Mouse (Mus musculus): ENCODE data around the gene Lrrc8b. TPM values are rescaled to one million over a fixed set of nuclear protein-coding genes. Genes with fewer than 3 reads are reported as not detected.

Lrrc8b gene
- 23.0 and 26.1 TPM in 2 replicates for polyA plus RNA-seq (2014; fragmentation: Nextera tagmentation; extraction: Ambion mirVana)

DNA sequence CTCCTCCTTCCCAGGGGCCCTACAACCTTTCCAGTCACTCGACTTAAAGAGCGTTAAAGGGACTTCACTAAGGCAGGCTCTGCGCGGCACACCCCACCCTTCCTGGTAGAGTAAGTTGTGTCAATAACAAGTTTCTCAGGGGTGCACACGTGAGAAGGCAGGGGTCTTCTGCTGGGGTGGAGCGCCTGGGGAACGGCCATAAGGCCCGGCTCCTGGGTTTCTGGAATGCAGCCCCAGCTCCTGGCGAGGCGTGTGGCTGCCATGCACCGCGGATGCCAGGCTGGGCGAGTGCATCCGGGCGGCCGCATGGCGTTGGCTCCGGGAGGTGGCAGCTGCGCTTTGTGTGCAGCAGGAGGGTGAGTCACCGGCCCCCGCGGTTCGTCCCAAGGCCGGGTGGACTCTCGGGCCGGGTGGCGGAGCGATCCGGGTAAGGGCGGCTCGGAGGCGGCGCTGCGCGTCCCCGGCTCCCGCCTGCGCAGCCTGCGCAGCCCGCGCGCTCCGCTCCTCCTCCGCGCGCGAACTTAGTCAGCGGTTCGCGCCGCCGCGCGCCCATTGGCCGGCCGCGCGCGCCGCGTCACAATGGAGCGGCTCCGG lies at the start of gene Lrrc8b:
TSS of gene Lrrc8b (plus strand) at position 578 of the 594 bp plus-strand sequence.
- ATAC-seq (ENCODE audit: low FRiP score) (peak; percentile 95), DNase-seq (ENCODE audit: low spot score) (peak; percentile 91)
- Histone ChIP-seq H3K9ac (peak within 1 kb of the TSS; percentile 85), H3K27ac (peak within 1 kb of the TSS; percentile 86), H3K9me3 (ENCODE audit: control insufficient read depth, low read length) (0 out of 2 replicates have a peak, but pooled peaks cover 4% of the 10 kb centered on the region), H3K4me3 (replicated peaks; ENCODE audit: low read length) (peak within 1 kb of the TSS; percentile 72), H3K4me1 (replicated peaks; ENCODE audit: control insufficient read depth, insufficient read depth, low read length) (peaks cover 13% of the 10 kb centered on the region), H3K4me2 (replicated peaks) (peak within 1 kb of the TSS; percentile 91), H3K27me3 (ENCODE audit: control insufficient read depth, insufficient read depth, low read length) (no peaks in the 10 kb centered on the region), H3K36me3 (replicated peaks; ENCODE audit: control insufficient read depth, insufficient read depth) (no peaks in the 10 kb centered on the region)
- WGBS, result under 1% methylated on average over 55 of the region's 63 CpGs

DNA sequence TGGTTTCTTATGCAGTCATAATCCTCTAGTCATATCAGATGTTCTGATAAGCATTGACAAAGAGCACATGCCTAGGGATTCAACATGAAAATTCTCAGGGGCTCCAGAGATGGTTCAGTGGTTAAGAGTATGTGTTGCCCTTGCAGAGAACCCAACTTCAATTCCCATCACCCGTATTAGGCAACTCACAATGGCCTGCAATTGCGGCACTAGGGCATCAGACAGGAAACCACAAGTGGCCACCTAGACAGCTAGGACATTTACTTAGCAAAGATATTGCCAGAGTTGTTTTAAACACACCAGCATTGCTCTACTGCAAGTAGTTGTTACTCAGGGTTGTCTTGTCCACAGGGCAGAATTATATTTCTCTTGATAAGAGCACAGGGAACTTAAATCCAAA lies 34.1 kb upstream of the Lrrc8b start:
- Histone ChIP-seq H3K4me1 (replicated peaks; ENCODE audit: control insufficient read depth, insufficient read depth, low read length) (no peaks in the 10 kb centered on the region), H3K36me3 (replicated peaks; ENCODE audit: control insufficient read depth, insufficient read depth) (no peaks in the 10 kb centered on the region), H3K9ac (no peak overlapping the region), H3K9me3 (ENCODE audit: control insufficient read depth, low read length) (no peaks in the 10 kb centered on the region), H3K27ac (no peak overlapping the region), H3K4me2 (replicated peaks) (no peak overlapping the region), H3K27me3 (ENCODE audit: control insufficient read depth, insufficient read depth, low read length) (no peaks in the 10 kb centered on the region), H3K4me3 (replicated peaks; ENCODE audit: low read length) (no peak overlapping the region)
- no peak for DNase-seq (ENCODE audit: low spot score)
- 89% methylated on average over 2 of the region's 2 CpGs for WGBS
- ATAC-seq (ENCODE audit: low FRiP score), result no peak

DNA sequence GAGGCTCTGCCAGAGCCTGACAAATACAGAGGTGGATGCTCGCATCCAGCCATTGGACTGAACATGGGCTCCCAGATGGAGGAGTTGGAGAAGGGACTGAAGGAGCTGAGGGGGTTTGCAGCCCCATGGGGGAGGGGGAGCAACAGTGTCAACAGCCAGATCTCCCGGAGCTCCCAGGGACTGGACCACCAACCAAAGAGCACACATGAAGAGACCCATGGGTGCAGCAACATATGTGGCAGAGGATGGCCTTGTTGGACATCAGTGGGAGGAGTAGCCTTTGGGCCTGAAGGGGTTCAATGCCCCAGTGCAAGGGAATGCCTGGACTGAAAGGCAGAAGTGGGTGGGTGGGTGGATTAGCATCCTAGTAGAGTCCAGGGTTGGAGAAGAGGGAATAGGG lies 25.2 kb upstream of the Lrrc8b start:
- no peaks in the 10 kb centered on the region for H3K36me3 ChIP-seq (replicated peaks; ENCODE audit: control insufficient read depth, insufficient read depth)
- H3K4me3 ChIP-seq (replicated peaks; ENCODE audit: low read length), result no peak overlapping the region
- no peak for DNase-seq (ENCODE audit: low spot score)
- H3K27ac ChIP-seq, result no peak overlapping the region
- H3K9ac ChIP-seq, result no peak overlapping the region
- 94% methylated on average over 2 of the region's 2 CpGs for WGBS
- H3K4me1 ChIP-seq (replicated peaks; ENCODE audit: control insufficient read depth, insufficient read depth, low read length), result no peaks in the 10 kb centered on the region
- no peaks in the 10 kb centered on the region for H3K27me3 ChIP-seq (ENCODE audit: control insufficient read depth, insufficient read depth, low read length)
- H3K4me2 ChIP-seq (replicated peaks), result no peak overlapping the region
- ATAC-seq (ENCODE audit: low FRiP score), result no peak
- H3K9me3 ChIP-seq (ENCODE audit: control insufficient read depth, low read length), result peaks cover 16% of the 10 kb centered on the region; the same call in 1 of the 2 replicates

DNA sequence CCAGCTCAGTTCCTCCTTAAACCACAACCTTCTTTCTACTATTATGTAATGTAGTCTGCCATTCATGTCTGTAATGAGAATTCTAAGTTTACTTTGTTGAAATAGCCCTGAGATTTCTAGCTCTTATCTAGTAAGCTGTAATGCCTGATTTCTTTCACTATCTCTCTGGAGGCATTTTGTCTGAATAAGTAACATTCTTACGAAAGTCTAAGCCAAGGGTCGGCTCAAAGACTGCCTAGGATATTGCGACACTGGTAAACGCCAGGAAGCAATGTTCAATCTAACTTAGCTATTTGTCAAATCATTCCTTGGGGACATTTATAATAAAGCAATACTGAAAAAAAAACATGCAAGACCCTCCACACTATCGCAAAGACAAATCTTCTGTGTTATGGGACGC lies 21.8 kb upstream of the Lrrc8b start:
- no peaks in the 10 kb centered on the region for H3K4me1 ChIP-seq (replicated peaks; ENCODE audit: control insufficient read depth, insufficient read depth, low read length)
- ATAC-seq (ENCODE audit: low FRiP score), result no peak
- no peaks in the 10 kb centered on the region for H3K36me3 ChIP-seq (replicated peaks; ENCODE audit: control insufficient read depth, insufficient read depth)
- H3K4me3 ChIP-seq (replicated peaks; ENCODE audit: low read length), result no peak overlapping the region
- no peaks in the 10 kb centered on the region for H3K27me3 ChIP-seq (ENCODE audit: control insufficient read depth, insufficient read depth, low read length)
- DNase-seq (ENCODE audit: low spot score), result no peak
- H3K27ac ChIP-seq, result no peak overlapping the region
- no peak overlapping the region for H3K4me2 ChIP-seq (replicated peaks)
- H3K9ac ChIP-seq, result no peak overlapping the region
- H3K9me3 ChIP-seq (ENCODE audit: control insufficient read depth, low read length), result peaks cover 16% of the 10 kb centered on the region; the same call in 1 of the 2 replicates
- WGBS, result 95% methylated on average over 6 of the region's 6 CpGs

DNA sequence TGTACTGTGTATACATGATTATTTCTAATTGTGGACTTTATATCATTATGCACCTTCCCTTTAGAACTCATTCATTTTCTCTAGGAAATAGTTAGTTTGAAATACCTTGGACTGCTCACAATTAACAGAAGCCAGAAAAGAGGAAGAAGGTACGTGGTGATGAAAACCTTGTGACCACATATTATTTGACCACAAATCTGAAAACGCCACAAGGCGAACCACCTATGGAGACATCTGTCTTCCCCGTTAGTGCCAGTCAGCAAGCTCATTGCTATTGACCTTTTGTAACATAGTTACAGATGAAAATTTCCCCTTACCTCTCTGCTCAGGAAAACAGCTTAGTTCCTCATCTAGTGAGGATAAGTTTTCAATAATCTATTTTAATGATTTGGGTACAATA lies 20.4 kb upstream of the Lrrc8b start:
- Histone ChIP-seq H3K27me3 (ENCODE audit: control insufficient read depth, insufficient read depth, low read length) (no peaks in the 10 kb centered on the region), H3K36me3 (replicated peaks; ENCODE audit: control insufficient read depth, insufficient read depth) (no peaks in the 10 kb centered on the region), H3K4me2 (replicated peaks) (no peak overlapping the region), H3K4me3 (replicated peaks; ENCODE audit: low read length) (no peak overlapping the region), H3K9ac (no peak overlapping the region), H3K9me3 (ENCODE audit: control insufficient read depth, low read length) (peaks cover 16% of the 10 kb centered on the region; the same call in 1 of the 2 replicates), H3K27ac (no peak overlapping the region), H3K4me1 (replicated peaks; ENCODE audit: control insufficient read depth, insufficient read depth, low read length) (0 out of 2 replicates have a peak, but pooled peaks cover under 1% of the 10 kb centered on the region)
- ATAC-seq (ENCODE audit: low FRiP score) (no peak), DNase-seq (ENCODE audit: low spot score) (no peak)
- 95% methylated on average over 4 of the region's 4 CpGs for WGBS

DNA sequence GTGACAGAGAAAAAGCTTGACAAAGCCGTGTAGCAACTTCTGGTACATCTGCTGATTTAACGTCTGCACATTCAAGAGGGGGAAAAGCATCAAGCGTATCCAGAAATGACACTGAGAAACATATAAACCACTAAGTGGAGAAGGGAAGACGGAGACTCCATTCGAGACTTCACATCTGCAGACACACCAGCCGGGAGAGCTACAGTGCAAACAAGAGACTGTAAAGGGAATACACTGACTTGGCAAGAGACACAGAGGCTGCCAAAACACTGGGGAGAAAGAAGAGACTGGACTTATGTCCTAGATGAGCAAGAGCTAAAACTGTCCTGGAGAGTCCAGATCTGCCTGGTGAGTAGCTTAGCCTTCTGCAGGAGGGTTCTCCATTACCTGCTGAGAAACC lies 16.6 kb upstream of the Lrrc8b start:
- peaks cover 11% of the 10 kb centered on the region; the same call in 1 of the 2 replicates for H3K4me1 ChIP-seq (replicated peaks; ENCODE audit: control insufficient read depth, insufficient read depth, low read length)
- H3K4me3 ChIP-seq (replicated peaks; ENCODE audit: low read length), result no peak overlapping the region
- 82% methylated on average over 6 of the region's 6 CpGs for WGBS
- H3K27me3 ChIP-seq (ENCODE audit: control insufficient read depth, insufficient read depth, low read length), result no peaks in the 10 kb centered on the region
- H3K9ac ChIP-seq, result no peak overlapping the region
- H3K4me2 ChIP-seq (replicated peaks), result no peak overlapping the region
- DNase-seq (ENCODE audit: low spot score) (no peak), ATAC-seq (ENCODE audit: low FRiP score) (no peak)
- H3K9me3 ChIP-seq (ENCODE audit: control insufficient read depth, low read length), result 0 out of 2 replicates have a peak, but pooled peaks cover 2% of the 10 kb centered on the region
- H3K36me3 ChIP-seq (replicated peaks; ENCODE audit: control insufficient read depth, insufficient read depth), result no peaks in the 10 kb centered on the region
- no peak overlapping the region for H3K27ac ChIP-seq

DNA sequence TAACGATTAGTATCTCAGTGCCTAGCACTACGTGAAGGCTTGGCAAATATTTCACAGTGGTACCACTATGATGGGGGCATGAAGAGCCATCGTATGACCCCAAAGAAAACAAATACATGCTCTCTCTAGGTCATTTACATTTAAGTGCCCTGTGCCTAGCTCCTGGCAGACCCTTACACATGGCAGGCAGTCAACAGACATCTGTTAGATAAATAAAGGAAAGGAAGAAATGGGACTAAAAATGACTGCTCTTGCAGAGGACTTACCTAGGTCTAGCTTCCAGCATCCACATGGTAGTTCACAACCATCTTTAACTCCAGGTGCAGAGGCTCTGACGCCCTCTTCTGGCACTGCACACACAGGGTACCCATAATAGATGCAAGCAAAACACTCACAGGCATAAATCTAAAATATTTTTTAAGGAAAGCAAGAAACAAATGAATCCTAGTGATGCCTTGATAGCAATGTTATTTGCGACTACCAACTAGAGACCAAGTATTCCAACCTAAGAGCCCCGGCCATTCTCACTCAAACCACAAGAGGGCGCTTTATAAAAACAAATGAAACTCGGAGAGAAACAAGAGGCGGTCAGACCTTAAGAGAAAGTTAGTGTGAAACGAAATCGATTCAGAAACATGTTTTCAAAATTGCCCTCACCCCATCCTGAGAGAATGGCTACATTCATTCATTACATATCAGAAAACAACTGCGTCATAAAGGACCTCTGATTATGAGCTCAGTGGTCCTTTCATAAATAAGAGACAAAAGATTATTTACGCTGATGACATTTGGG lies 15.7 kb upstream of the Lrrc8b start:
- ATAC-seq (ENCODE audit: low FRiP score), result peak; percentile 44
- Histone ChIP-seq H3K4me3 (replicated peaks; ENCODE audit: low read length) (peak overlapping the region; percentile 23), H3K9ac (peak overlapping the region; percentile 35; the same call in 1 of the 2 replicates), H3K27ac (peak overlapping the region; percentile 57; the same call in 1 of the 2 replicates), H3K4me1 (replicated peaks; ENCODE audit: control insufficient read depth, insufficient read depth, low read length) (peaks cover 11% of the 10 kb centered on the region; the same call in 1 of the 2 replicates), H3K36me3 (replicated peaks; ENCODE audit: control insufficient read depth, insufficient read depth) (no peaks in the 10 kb centered on the region), H3K27me3 (ENCODE audit: control insufficient read depth, insufficient read depth, low read length) (no peaks in the 10 kb centered on the region), H3K4me2 (replicated peaks) (peak overlapping the region; percentile 59), H3K9me3 (ENCODE audit: control insufficient read depth, low read length) (no peaks in the 10 kb centered on the region)
- peak; percentile 93 for DNase-seq (ENCODE audit: low spot score)
- 25% methylated on average over 13 of the region's 13 CpGs for WGBS

DNA sequence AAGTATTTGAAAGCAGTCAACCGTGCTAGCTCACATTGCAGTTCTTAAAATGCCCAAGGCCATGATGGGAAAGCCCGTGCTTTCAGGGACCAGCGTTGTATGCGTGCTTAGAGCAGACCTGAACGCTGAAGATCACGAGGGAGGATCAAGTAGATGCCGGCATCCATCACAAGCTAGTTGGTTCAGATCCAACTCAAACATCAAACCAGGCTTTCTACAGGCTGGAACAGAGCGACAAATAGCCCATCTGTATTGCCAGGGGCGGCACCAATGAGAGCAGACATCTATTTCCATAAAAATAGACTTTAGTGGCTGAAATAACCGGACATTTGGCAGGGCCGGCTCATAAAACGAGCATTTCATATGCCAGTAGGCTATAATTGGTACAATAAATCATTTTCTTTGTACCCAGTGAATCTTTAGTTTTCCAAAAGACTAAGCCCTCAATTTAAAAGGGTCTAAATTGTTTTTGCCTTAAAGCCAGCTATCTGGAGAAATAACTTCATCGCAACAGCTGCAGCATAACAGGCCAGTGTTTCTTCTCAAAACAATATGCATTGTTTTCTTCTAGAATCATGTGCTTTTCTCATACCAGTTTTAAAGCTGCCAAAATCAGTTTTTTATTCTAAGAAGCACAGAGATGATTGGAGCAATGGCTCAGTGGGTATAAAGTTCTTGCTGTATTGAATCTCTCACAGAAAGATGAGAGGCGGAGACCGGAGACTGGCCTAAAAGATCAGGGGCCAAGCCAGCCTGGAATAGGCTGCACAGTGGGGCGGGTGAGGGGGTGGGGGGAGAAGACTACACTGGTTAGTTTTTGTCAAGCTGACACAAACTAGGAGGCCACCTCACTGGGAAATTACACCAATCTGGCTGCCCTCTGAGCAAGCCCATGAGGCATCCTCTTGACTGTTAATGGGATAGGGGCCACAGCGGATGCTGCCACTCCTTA lies 14.9 kb upstream of the Lrrc8b start:
- Histone ChIP-seq H3K36me3 (replicated peaks; ENCODE audit: control insufficient read depth, insufficient read depth) (no peaks in the 10 kb centered on the region), H3K9ac (peak overlapping the region; percentile 35), H3K27ac (peak overlapping the region; percentile 57; the same call in 1 of the 2 replicates), H3K9me3 (ENCODE audit: control insufficient read depth, low read length) (no peaks in the 10 kb centered on the region), H3K4me1 (replicated peaks; ENCODE audit: control insufficient read depth, insufficient read depth, low read length) (peaks cover 11% of the 10 kb centered on the region; the same call in 1 of the 2 replicates), H3K4me2 (replicated peaks) (peak overlapping the region; percentile 59), H3K27me3 (ENCODE audit: control insufficient read depth, insufficient read depth, low read length) (no peaks in the 10 kb centered on the region), H3K4me3 (replicated peaks; ENCODE audit: low read length) (peak overlapping the region; percentile 23)
- ATAC-seq (ENCODE audit: low FRiP score) (peak; percentile 76), DNase-seq (ENCODE audit: low spot score) (peak; percentile 60)
- 27% methylated on average over 17 of the region's 17 CpGs for WGBS

Data from hindbrain, embryonic 14.5 days (tissue).